Mouse (Mus musculus) stomach, embryonic 16.5 days (tissue): Measurements from ENCODE around the gene Mcidas. TPM values are rescaled to one million over a fixed set of nuclear protein-coding genes. Genes with fewer than 3 reads are reported as not detected.

Experiments
- ATAC-seq: fragments of 200-750 bp; cut with Nextera tagmentation; 2 replicates; pipeline ENCODE4 v1.8.0; 2017; ENCODE audit warnings: moderate number of reproducible peaks, moderate TSS enrichment; ENCODE audit not compliant: insufficient read depth, low FRiP score
- H3K27ac ChIP-seq: fragments of 300-500 bp; sonication (generic); 2 replicates; pipeline ENCODE4 v1.5.1; 2014; ENCODE audit warnings: low read length
- H3K27me3 ChIP-seq: fragments of 300-500 bp; sonication (generic); 2 replicates; pipeline ENCODE4 v1.6.1; 2014; ENCODE audit warnings: low read length, control low read depth, mixed read lengths; ENCODE audit not compliant: control insufficient read depth, insufficient read depth
- H3K36me3 ChIP-seq: fragments of 300-500 bp; sonication (generic); 2 replicates; pipeline ENCODE4 v1.6.1; 2014; ENCODE audit warnings: low read length; ENCODE audit not compliant: control insufficient read depth, insufficient read depth
- H3K4me1 ChIP-seq: fragments of 300-500 bp; sonication (generic); 2 replicates; pipeline ENCODE4 v1.6.1; 2014; ENCODE audit warnings: low read length, control low read depth, mixed read lengths; ENCODE audit not compliant: control insufficient read depth, insufficient read depth
- H3K4me2 ChIP-seq: fragments of 300-500 bp; sonication (generic); 2 replicates; pipeline ENCODE4 v1.6.1; 2014; ENCODE audit warnings: low read depth, low read length, mixed read lengths
- H3K4me3 ChIP-seq: fragments of 300-500 bp; sonication (generic); replicated peaks from 2 replicates; pipeline ENCODE4 v1.5.1; 2014; ENCODE audit warnings: mild to moderate bottlenecking, low read length
- H3K9ac ChIP-seq: fragments of 300-500 bp; sonication (generic); 2 replicates; pipeline ENCODE4 v1.6.1; 2014; ENCODE audit warnings: low read length
- H3K9me3 ChIP-seq: fragments of 300-500 bp; sonication (generic); replicated peaks from 2 replicates; pipeline ENCODE4 v1.6.1; 2016; ENCODE audit warnings: low read length, control low read depth; ENCODE audit not compliant: control insufficient read depth
- WGBS: fragments of 180-500 bp; shearing (Covaris S2); extraction: QIAGEN DNeasy Blood & Tissue Kit; methylation state at CpG from one replicate; pipeline ENCODE4 v1.1.7; 2014; 5-methylcytosine and 5-hydroxymethylcytosine counted together
- polyA plus RNA-seq: library from polyadenylated mRNA; unstranded; fragments of >200 nt; fragmentation: Nextera tagmentation; extraction: Ambion mirVana; gene quantifications from 2 replicates; pipeline ENCODE4 v1.2.1, GENCODE M21; 2015

Gene Mcidas
- polyA plus RNA-seq, 1 experiment from 2014 or later: 0.21 TPM

DNA sequence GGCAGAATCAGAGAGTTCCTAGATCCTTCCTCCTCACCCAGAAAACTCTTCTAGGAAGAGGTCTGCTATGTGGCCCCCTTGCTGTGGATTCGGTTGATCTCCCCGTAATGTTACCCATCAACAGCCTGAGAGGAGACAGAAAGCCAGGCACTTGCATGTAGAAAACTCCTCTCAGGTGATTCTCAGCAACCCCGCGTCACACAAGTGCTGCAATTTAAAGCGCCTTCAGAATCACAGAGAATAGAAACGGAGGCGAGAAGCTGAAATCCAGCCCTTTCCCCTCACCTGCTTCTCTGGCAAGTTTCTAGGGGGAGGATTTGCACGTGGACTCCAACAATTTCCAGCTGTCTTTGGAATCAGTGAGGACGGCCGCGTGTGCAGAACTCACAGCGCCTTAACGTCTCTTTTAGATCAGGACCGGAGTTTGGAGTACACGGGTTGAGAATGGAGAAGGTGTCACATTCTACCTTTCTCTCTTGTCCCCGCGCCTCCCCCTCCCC is 7.1 kb upstream of the Mcidas start:
- H3K4me2 ChIP-seq: no peak overlapping the region
- no peak overlapping the region; the same call in 1 of the 2 replicates for H3K4me3 ChIP-seq
- no peaks in the 10 kb centered on the region for H3K36me3 ChIP-seq
- H3K4me1 ChIP-seq: peaks cover 22% of the 10 kb centered on the region
- no peak for ATAC-seq
- H3K9ac ChIP-seq: no peak overlapping the region
- H3K9me3 ChIP-seq: no peaks in the 10 kb centered on the region
- 1% methylated on average over 17 of the region's 17 CpGs for WGBS
- H3K27me3 ChIP-seq: peaks cover 58% of the 10 kb centered on the region
- no peak overlapping the region for H3K27ac ChIP-seq

- Histone ChIP-seq H3K36me3 (no peaks in the 10 kb centered on the region), H3K4me3 (peak within 1 kb of the TSS; percentile 60), H3K9ac (peak within 1 kb of the TSS; percentile 71), H3K27ac (no peak within 1 kb of the TSS), H3K9me3 (no peaks in the 10 kb centered on the region), H3K27me3 (peaks cover 63% of the 10 kb centered on the region), H3K4me2 (peak within 1 kb of the TSS; percentile 100), H3K4me1 (peaks cover 22% of the 10 kb centered on the region)
- peak; percentile 98 for ATAC-seq
- WGBS: 0% methylated on average over 47 of the region's 47 CpGs
These were observed 6.1 kb upstream of the Mcidas start, which contains the start of gene Ccno for GRCm38 (mm10) chr13:112987532-112987943. Gene Ccno (plus strand): TSS chr13:112987802.

DNA sequence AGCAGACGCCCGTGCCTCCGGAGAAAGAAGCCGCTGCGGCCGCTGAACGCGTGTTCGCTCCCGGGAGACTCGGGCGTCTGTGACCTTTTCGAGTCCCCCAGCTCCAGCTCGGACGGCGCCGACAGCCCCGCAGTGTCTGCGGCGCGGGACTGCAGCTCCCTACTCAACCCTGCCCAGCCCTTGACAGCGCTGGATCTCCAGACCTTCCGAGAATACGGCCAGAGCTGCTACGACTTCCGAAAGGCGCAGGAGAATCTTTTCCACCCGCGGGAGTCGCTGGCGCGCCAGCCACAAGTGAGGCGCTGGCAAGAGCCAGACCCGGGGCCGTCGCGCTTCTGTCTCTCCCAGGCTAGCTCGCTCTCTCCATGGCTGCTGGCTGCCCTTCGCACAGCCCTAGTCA is 5.7 kb upstream of the Mcidas start:
- Histone ChIP-seq H3K27ac (no peak overlapping the region), H3K4me2 (peak overlapping the region; percentile 100), H3K4me3 (peak overlapping the region; percentile 60), H3K36me3 (no peaks in the 10 kb centered on the region), H3K4me1 (peaks cover 22% of the 10 kb centered on the region), H3K27me3 (peaks cover 66% of the 10 kb centered on the region), H3K9ac (peak overlapping the region; percentile 71), H3K9me3 (no peaks in the 10 kb centered on the region)
- ATAC-seq: peak; percentile 15
- under 1% methylated on average over 39 of the region's 39 CpGs for WGBS

DNA sequence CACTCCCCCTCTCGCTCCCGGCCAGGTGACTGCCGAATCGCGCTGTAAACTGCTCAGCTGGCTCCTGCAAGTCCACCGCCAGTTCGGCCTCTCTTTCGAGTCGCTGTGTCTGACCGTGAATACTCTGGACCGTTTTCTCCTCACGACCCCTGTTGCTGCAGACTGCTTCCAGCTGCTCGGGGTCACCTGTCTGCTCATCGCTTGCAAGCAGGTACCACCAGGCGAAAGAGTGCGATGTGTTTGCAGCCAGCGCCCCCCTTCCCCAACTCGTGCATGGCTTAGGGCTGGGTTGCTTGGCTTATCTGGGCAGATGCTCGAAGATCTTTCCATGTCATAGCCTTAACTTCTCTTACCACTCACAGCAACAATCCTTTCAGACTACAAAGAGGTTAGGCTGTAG is 4.8 kb upstream of the Mcidas start:
- no peak for ATAC-seq
- WGBS: 2% methylated on average over 19 of the region's 19 CpGs
- peak overlapping the region; percentile 100 for H3K4me2 ChIP-seq
- no peak overlapping the region for H3K9ac ChIP-seq
- H3K4me1 ChIP-seq: peaks cover 28% of the 10 kb centered on the region
- peaks cover 75% of the 10 kb centered on the region for H3K27me3 ChIP-seq
- H3K9me3 ChIP-seq: no peaks in the 10 kb centered on the region
- H3K27ac ChIP-seq: no peak overlapping the region
- H3K36me3 ChIP-seq: no peaks in the 10 kb centered on the region
- H3K4me3 ChIP-seq: peak overlapping the region; percentile 60

GRCm38 (mm10) chr13:112989541-112989940 is 4.1 kb upstream of the Mcidas start:
- H3K4me1 ChIP-seq: peaks cover 33% of the 10 kb centered on the region
- WGBS: 2% methylated on average over 23 of the region's 23 CpGs
- no peak overlapping the region for H3K27ac ChIP-seq
- ATAC-seq: no peak
- H3K27me3 ChIP-seq: peaks cover 77% of the 10 kb centered on the region
- H3K4me3 ChIP-seq: no peak overlapping the region; the same call in 1 of the 2 replicates
- no peaks in the 10 kb centered on the region for H3K36me3 ChIP-seq
- no peaks in the 10 kb centered on the region for H3K9me3 ChIP-seq
- H3K9ac ChIP-seq: no peak overlapping the region
- H3K4me2 ChIP-seq: no peak overlapping the region; the same call in 1 of the 2 replicates

- Histone ChIP-seq H3K36me3 (no peaks in the 10 kb centered on the region), H3K27ac (no peak overlapping the region), H3K4me1 (peaks cover 33% of the 10 kb centered on the region), H3K9ac (no peak overlapping the region), H3K27me3 (peaks cover 85% of the 10 kb centered on the region), H3K4me3 (no peak overlapping the region), H3K9me3 (no peaks in the 10 kb centered on the region), H3K4me2 (no peak overlapping the region)
- no peak for ATAC-seq
- 17% methylated on average over 4 of the region's 4 CpGs for WGBS
These were observed 3.3 kb upstream of the Mcidas start for GRCm38 (mm10) chr13:112990346-112990745.

- ATAC-seq: peak; percentile 48; the same call in 1 of the 2 replicates
- peaks cover 85% of the 10 kb centered on the region for H3K27me3 ChIP-seq
- peaks cover 15% of the 10 kb centered on the region for H3K4me1 ChIP-seq
- no peak overlapping the region for H3K27ac ChIP-seq
- under 1% methylated on average over 25 of the region's 25 CpGs for WGBS
- H3K4me2 ChIP-seq: peak overlapping the region; percentile 87
- peak overlapping the region; percentile 46 for H3K9ac ChIP-seq
- no peaks in the 10 kb centered on the region for H3K36me3 ChIP-seq
- H3K9me3 ChIP-seq: no peaks in the 10 kb centered on the region
- peak overlapping the region; percentile 47 for H3K4me3 ChIP-seq
These were observed 546 bp downstream of the Mcidas start for GRCm38 (mm10) chr13:112994191-112994590.

GRCm38 (mm10) chr13:112996407-112996806 is 2.8 kb downstream of the Mcidas start:
- no peak for ATAC-seq
- peaks cover 67% of the 10 kb centered on the region for H3K27me3 ChIP-seq
- no peak overlapping the region for H3K9ac ChIP-seq
- no peak overlapping the region for H3K4me3 ChIP-seq
- no peak overlapping the region for H3K4me2 ChIP-seq
- 51% methylated on average over 4 of the region's 4 CpGs for WGBS
- no peaks in the 10 kb centered on the region for H3K9me3 ChIP-seq
- H3K36me3 ChIP-seq: no peaks in the 10 kb centered on the region
- H3K27ac ChIP-seq: no peak overlapping the region
- peaks cover 13% of the 10 kb centered on the region for H3K4me1 ChIP-seq

DNA sequence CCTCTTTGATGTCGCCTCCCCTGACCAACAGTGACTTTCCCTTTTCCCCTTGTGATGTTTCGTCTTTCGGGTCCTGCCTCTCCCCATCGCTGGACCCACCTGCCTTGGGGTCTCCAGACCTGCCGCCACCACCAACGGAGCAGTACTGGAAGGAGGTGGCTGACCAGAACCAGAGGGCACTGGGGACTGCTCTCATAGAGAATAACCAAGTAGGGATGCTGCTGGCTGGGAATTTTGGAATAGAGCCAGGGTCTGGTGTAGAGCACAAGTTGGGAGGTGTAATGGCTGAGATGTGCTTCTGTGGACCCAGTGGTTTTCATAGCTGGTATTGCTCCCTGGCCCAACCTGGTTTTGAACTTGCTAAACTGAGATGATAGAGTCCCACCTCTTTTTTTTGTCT is 3.7 kb downstream of the Mcidas start:
- Histone ChIP-seq H3K4me1 (peaks cover 13% of the 10 kb centered on the region), H3K4me3 (no peak overlapping the region), H3K9ac (no peak overlapping the region), H3K4me2 (no peak overlapping the region), H3K27me3 (peaks cover 63% of the 10 kb centered on the region), H3K9me3 (no peaks in the 10 kb centered on the region), H3K36me3 (no peaks in the 10 kb centered on the region), H3K27ac (no peak overlapping the region)
- 67% methylated on average over 6 of the region's 6 CpGs for WGBS
- ATAC-seq: no peak
